Mouse (Mus musculus) heart, adult 2 months (tissue): ENCODE measurements around the gene Wdr25.

Source experiments
- CTCF ChIP-seq: fragments of 200-600 bp; IDR thresholded peaks from 2 replicates; pipeline ENCODE4 v1.8.1; 2022; ENCODE audit warnings: antibody characterized with exemption, mild to moderate bottlenecking, moderate library complexity
- EP300 ChIP-seq: fragments of 200-500 bp; IDR thresholded peaks from 2 replicates; pipeline ENCODE4 v1.6.1; 2011; ENCODE audit warnings: low read depth, low read length, control low read depth; ENCODE audit not compliant: insufficient read depth
- POLR2A ChIP-seq: fragments of 200-500 bp; IDR thresholded peaks from 2 replicates; pipeline ENCODE4 v1.6.1; 2011; ENCODE audit warnings: mild to moderate bottlenecking, low read depth, low read length, control low read depth; ENCODE audit not compliant: insufficient read depth

GRCm38 (mm10) chr12:108917509-108917908 lies 24.1 kb downstream of the Wdr25 start:
- TF ChIP-seq POLR2A (no peak), CTCF (no peak), EP300 (no peak)
